Mouse (Mus musculus): ENCODE results near the gene Tas1r1.

- TF ChIP-seq CTCF (IDR thresholded peaks at IDR 0.05; ENCODE audit: extremely low read depth, insufficient read length, insufficient replicate concordance, low read depth, low read length) = no peak
- no peak for TF ChIP-seq POLR2A (IDR thresholded peaks at IDR 0.05; ENCODE audit: low read depth, low read length)
Observed at GRCm38 (mm10) chr4:152072655-152073054, 34.3 kb upstream of the Tas1r1 start.

Measured in small intestine, adult 2 months (tissue).